Mouse (Mus musculus) liver, embryonic 12.5 days (tissue): ENCODE data around the gene Pbld1. TPM values are rescaled to one million over a fixed set of nuclear protein-coding genes. Genes with fewer than 3 reads are reported as not detected.

Source experiments
- ATAC-seq: fragments of 200-750 bp; cut with Nextera tagmentation; 2 replicates; pipeline ENCODE4 v1.8.0; 2017; ENCODE audit warnings: moderate number of reproducible peaks, mild to moderate bottlenecking, moderate library complexity
- H3K27ac ChIP-seq: fragments of 300-500 bp; sonication (generic); 2 replicates; pipeline ENCODE4 v1.5.1; 2016; ENCODE audit warnings: mild to moderate bottlenecking
- H3K27me3 ChIP-seq: fragments of 300-500 bp; sonication (generic); replicated peaks from 2 replicates; pipeline ENCODE4 v1.6.1; 2016; ENCODE audit warnings: mild to moderate bottlenecking, moderate library complexity
- H3K36me3 ChIP-seq: fragments of 300-500 bp; sonication (generic); 2 replicates; pipeline ENCODE4 v1.6.1; 2016; ENCODE audit warnings: mild to moderate bottlenecking, moderate library complexity
- H3K4me1 ChIP-seq: fragments of 300-500 bp; sonication (generic); 2 replicates; pipeline ENCODE4 v1.6.1; 2016
- H3K4me2 ChIP-seq: fragments of 300-500 bp; sonication (generic); 2 replicates; pipeline ENCODE4 v1.6.1; 2016; ENCODE audit warnings: mild to moderate bottlenecking, moderate library complexity
- H3K4me3 ChIP-seq: fragments of 300-500 bp; sonication (generic); 2 replicates; pipeline ENCODE4 v1.5.1; 2016; ENCODE audit warnings: mild to moderate bottlenecking, moderate library complexity
- H3K9ac ChIP-seq: fragments of 300-500 bp; sonication (generic); 2 replicates; pipeline ENCODE4 v1.6.1; 2016; ENCODE audit warnings: mild to moderate bottlenecking, moderate library complexity
- H3K9me3 ChIP-seq: fragments of 300-500 bp; sonication (generic); replicated peaks from 2 replicates; pipeline ENCODE4 v1.6.1; 2016; ENCODE audit warnings: mild to moderate bottlenecking, moderate library complexity
- WGBS: fragments of 180-500 bp; shearing (Covaris S2); methylation state at CpG from one replicate; pipeline ENCODE4 v1.1.7; 2016; ENCODE audit not compliant: insufficient replicate concordance; 5-methylcytosine and 5-hydroxymethylcytosine counted together
- polyA plus RNA-seq: library from polyadenylated mRNA; unstranded; fragments of >200 nt; fragmentation: Nextera tagmentation; extraction: Ambion mirVana; gene quantifications from 2 replicates; pipeline ENCODE4 v1.2.1, GENCODE M21; 2016

Pbld1 gene
- 1.7 and 2.2 TPM in 2 replicates for polyA plus RNA-seq

DNA sequence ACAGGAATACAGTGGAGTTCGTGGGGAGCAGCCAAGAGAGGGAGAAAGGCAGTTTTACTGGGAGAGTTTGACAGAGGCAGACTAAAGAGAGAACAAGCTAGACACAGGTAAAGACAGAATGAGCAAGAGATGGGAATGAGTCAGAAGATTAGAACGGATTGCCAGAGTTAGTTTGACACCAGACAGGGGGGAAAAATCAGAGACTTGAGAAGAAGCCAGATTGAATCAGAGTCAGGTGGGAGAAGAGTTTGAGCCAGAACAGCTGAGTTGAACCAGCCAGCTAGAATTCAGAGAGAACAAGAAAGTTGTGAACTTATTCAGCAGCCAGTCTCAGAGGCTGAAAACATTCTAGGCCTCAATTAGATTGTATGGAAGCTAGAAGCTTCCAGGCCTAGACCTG is at the start of gene Pbld1:
Gene Pbld1 (plus strand): TSS at position 301 of the 400 bp plus-strand sequence.
- Histone ChIP-seq H3K9ac (no peak within 1 kb of the TSS), H3K36me3 (no peaks in the 10 kb centered on the region), H3K4me1 (no peaks in the 10 kb centered on the region), H3K9me3 (no peaks in the 10 kb centered on the region), H3K4me2 (no peak within 1 kb of the TSS), H3K27ac (no peak within 1 kb of the TSS), H3K4me3 (no peak within 1 kb of the TSS), H3K27me3 (peaks cover 17% of the 10 kb centered on the region; the same call in 1 of the 2 replicates)
- WGBS, result 44% methylated on average over 2 of the region's 2 CpGs
- no peak for ATAC-seq

DNA sequence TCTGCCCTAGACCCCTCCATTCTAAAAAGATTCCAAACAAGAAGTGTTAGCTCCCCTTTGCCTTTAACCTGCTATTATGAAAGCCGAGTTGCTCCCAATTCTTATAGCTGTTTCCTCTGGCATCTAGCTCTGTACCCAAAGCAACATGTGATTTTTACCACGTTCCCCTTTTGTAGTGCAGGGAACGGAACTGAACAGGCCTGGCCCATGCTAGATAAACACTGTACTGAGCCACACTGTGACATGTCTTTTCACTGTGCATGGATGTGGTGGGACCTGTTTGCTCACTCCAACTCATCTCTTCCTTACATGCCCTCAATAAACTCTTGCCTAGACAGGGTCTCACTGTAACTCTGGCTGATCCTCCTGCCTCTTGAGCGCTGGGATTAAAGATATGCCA is 49.7 kb upstream of the Pbld1 start:
- Histone ChIP-seq H3K9ac (no peak overlapping the region), H3K4me1 (peaks cover 25% of the 10 kb centered on the region), H3K27me3 (no peaks in the 10 kb centered on the region), H3K36me3 (peaks cover 80% of the 10 kb centered on the region), H3K4me3 (no peak overlapping the region), H3K4me2 (no peak overlapping the region), H3K27ac (no peak overlapping the region), H3K9me3 (no peaks in the 10 kb centered on the region)
- 39% methylated on average over 4 of the region's 4 CpGs for WGBS
- peak; percentile 58 for ATAC-seq

DNA sequence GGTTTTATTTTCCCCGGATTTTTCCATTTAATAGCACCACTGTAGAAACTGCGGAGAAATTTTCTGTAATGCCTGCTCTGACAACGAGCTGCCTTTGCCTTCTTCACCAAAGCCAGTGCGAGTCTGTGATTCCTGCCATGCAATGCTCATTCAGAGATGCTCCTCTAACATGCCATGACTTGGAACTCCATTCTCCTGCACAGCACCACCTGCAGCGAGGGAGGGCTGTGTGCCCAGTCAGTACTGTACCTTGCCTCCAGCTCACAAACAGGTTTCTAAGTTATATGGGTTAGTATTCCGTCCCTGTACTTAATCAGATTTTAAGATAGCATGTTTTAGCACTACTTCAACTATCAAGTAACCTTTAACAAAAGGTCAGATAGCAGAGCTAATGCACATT is 48.4 kb upstream of the Pbld1 start:
- WGBS, result 84% methylated on average over 6 of the region's 6 CpGs
- no peak overlapping the region for H3K27ac ChIP-seq
- H3K27me3 ChIP-seq, result no peaks in the 10 kb centered on the region
- H3K9ac ChIP-seq, result no peak overlapping the region
- H3K9me3 ChIP-seq, result no peaks in the 10 kb centered on the region
- no peak overlapping the region for H3K4me2 ChIP-seq
- H3K4me1 ChIP-seq, result peaks cover 25% of the 10 kb centered on the region
- peaks cover 87% of the 10 kb centered on the region for H3K36me3 ChIP-seq
- no peak for ATAC-seq
- H3K4me3 ChIP-seq, result no peak overlapping the region

DNA sequence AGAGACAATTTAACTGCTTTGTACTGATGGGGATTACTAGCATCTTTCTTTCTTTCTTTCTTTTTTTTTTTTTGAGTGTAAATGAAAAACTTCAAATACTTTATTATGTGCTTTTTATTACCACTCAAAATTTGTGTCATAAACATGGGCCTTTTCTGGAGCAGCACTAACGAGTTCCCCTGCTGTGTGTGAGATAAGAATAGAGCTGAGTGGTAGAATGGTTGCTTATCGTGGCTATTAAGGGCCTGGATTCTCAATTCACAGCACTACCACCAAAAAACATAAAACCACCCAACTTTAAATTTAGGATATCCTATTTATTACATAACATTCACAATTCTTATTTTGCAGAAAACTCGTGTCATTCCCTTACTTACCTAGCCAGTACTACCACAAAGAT is 46.5 kb upstream of the Pbld1 start:
- Histone ChIP-seq H3K9me3 (no peaks in the 10 kb centered on the region), H3K27ac (no peak overlapping the region), H3K36me3 (peaks cover 86% of the 10 kb centered on the region), H3K4me3 (no peak overlapping the region), H3K4me2 (no peak overlapping the region), H3K4me1 (peaks cover 25% of the 10 kb centered on the region), H3K9ac (no peak overlapping the region), H3K27me3 (no peaks in the 10 kb centered on the region)
- WGBS, result 36% methylated on average over 3 of the region's 3 CpGs
- no peak for ATAC-seq

DNA sequence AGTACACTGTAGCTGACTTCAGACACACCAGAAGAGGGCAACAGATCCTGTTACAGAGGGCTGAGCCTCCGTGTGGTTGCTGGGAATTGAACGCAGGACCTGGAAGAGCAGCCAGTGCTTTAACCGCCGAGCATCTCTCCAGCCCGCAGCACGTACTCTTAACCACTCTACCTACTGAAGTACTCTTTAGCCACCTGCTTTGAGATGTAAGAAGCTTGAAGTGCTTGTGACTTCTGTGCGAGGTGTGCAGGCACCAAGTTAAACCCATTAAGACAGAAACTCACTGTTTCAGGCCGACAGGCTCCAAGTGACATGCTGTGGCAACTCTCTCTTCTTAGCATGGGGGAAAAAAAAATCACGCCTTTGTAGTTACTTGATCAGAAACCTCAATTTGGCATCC is 45.8 kb upstream of the Pbld1 start:
- ATAC-seq, result no peak
- H3K27me3 ChIP-seq, result no peaks in the 10 kb centered on the region
- H3K4me3 ChIP-seq, result no peak overlapping the region
- H3K4me1 ChIP-seq, result peaks cover 25% of the 10 kb centered on the region
- no peak overlapping the region for H3K27ac ChIP-seq
- H3K9me3 ChIP-seq, result no peaks in the 10 kb centered on the region
- WGBS, result 88% methylated on average over 9 of the region's 9 CpGs
- H3K4me2 ChIP-seq, result no peak overlapping the region
- H3K9ac ChIP-seq, result no peak overlapping the region
- H3K36me3 ChIP-seq, result peaks cover 86% of the 10 kb centered on the region

DNA sequence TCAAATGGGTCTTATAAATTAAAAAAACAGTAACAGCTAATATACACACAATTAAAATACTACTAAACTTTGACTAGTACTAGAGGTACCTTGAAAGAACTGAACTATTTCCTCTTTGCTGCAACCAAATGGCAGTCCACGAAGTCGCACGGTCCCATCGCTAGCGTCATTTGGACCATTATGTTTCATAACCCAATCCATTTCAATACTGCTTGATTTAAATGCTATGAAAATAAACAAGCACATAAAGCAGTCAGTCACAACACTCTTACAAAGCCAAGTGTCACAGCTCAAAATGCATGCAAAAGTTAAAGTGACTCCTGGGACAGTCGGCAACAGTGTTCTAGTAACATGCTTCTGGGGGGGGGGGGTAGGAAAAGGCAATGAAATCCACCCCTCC is 40.7 kb upstream of the Pbld1 start:
- Histone ChIP-seq H3K27me3 (no peaks in the 10 kb centered on the region), H3K27ac (no peak overlapping the region), H3K4me1 (peaks cover 29% of the 10 kb centered on the region), H3K9ac (no peak overlapping the region), H3K4me2 (no peak overlapping the region), H3K36me3 (peaks cover 41% of the 10 kb centered on the region), H3K4me3 (no peak overlapping the region), H3K9me3 (no peaks in the 10 kb centered on the region)
- no peak for ATAC-seq
- 92% methylated on average over 6 of the region's 6 CpGs for WGBS

DNA sequence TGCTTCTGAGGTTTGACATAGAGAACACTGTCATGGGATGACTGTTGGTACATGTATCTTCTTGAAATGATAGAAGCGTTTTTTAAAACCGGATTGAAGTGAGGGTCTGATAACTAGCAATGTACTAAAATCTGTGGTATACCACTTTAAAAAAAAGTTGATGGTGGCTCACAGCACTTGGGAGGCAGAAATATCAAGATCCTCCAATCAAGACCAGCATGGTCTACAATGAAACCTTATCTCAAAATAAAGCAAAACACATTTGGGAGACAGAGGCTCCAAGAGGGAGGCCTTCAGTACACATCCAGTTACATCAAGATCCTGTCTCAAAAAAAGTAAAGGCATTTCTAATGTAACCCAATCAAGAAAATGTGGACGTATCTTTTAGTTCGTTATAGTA is 38.3 kb upstream of the Pbld1 start:
- H3K9me3 ChIP-seq, result no peaks in the 10 kb centered on the region
- no peaks in the 10 kb centered on the region for H3K27me3 ChIP-seq
- peak overlapping the region; percentile 95 for H3K4me3 ChIP-seq
- H3K9ac ChIP-seq, result peak overlapping the region; percentile 98; the same call in 1 of the 2 replicates
- H3K4me2 ChIP-seq, result peak overlapping the region; percentile 88
- ATAC-seq, result no peak
- H3K36me3 ChIP-seq, result peaks cover 17% of the 10 kb centered on the region
- WGBS, result 25% methylated on average over 4 of the region's 4 CpGs
- H3K27ac ChIP-seq, result no peak overlapping the region
- peaks cover 44% of the 10 kb centered on the region for H3K4me1 ChIP-seq

DNA sequence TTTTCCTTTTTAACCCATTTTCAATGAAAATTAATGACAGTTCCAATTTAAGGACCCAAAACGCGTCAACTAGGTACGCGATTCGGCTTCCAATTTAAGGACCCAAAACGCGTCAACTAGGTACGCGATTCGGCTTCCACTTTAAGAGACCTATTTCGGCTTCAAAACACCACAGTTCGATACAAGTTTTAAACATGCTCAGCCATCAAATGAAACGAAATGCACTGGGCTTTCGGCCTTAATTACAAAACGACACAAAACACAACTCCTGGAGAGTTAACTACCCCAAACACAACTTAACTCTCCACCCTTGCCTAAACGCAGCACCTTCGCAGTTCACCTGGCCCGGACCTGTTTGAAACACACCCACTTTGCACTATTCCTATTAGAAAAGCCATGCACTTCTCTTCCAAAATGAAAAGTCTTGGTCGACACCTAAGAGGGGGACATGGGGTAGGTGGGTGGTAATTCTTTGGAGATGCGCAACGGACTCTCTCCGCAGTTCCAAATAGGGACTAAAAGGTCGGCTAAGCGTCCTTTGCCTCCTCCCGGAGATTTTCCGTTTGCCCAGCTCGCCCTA is 37.3 kb upstream of the Pbld1 start:
- peak overlapping the region; percentile 98 for H3K9ac ChIP-seq
- peak overlapping the region; percentile 99 for H3K27ac ChIP-seq
- peaks cover 8% of the 10 kb centered on the region for H3K36me3 ChIP-seq
- WGBS, result 1% methylated on average over 27 of the region's 27 CpGs
- H3K9me3 ChIP-seq, result no peaks in the 10 kb centered on the region
- peak overlapping the region; percentile 88 for H3K4me2 ChIP-seq
- peaks cover 44% of the 10 kb centered on the region for H3K4me1 ChIP-seq
- H3K27me3 ChIP-seq, result no peaks in the 10 kb centered on the region
- no peak for ATAC-seq
- peak overlapping the region; percentile 95 for H3K4me3 ChIP-seq

DNA sequence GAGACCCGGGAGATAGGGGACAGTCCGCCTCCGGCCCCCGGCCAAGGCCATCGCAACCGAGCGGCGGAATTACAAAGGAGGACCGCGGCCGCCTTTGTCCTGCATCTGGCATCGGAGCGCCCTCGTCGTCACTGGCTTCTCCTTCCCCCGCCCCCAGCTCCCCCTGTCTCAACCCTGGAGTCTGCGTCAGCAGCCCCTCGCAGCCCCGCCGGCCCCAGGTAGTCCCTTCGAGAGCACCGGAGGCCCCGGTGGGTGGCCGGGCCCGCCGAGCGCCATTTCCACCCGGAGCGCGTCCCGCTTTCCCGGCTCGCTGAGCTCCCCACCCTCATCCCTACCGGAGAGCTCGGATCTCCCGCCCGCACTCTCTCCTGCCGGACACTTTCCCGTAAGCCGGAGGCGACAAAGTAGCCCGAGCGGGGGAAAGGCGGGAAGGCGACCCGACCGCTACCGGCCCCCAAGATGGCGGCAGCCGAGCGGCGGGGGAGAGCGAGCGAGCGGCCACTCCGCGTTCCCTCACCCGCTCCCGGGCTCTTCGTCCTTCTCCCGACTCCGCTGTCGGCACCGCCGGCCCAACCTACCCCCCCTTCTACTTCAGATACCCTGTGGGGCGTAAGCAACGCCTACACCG is 36.7 kb upstream of the Pbld1 start:
- Histone ChIP-seq H3K4me2 (peak overlapping the region; percentile 88), H3K9ac (peak overlapping the region; percentile 98), H3K9me3 (no peaks in the 10 kb centered on the region), H3K4me3 (peak overlapping the region; percentile 95), H3K27me3 (no peaks in the 10 kb centered on the region), H3K36me3 (peaks cover 4% of the 10 kb centered on the region; the same call in 1 of the 2 replicates), H3K4me1 (peaks cover 44% of the 10 kb centered on the region), H3K27ac (peak overlapping the region; percentile 99)
- WGBS, result 2% methylated on average over 67 of the region's 68 CpGs
- peak; percentile 10 for ATAC-seq

DNA sequence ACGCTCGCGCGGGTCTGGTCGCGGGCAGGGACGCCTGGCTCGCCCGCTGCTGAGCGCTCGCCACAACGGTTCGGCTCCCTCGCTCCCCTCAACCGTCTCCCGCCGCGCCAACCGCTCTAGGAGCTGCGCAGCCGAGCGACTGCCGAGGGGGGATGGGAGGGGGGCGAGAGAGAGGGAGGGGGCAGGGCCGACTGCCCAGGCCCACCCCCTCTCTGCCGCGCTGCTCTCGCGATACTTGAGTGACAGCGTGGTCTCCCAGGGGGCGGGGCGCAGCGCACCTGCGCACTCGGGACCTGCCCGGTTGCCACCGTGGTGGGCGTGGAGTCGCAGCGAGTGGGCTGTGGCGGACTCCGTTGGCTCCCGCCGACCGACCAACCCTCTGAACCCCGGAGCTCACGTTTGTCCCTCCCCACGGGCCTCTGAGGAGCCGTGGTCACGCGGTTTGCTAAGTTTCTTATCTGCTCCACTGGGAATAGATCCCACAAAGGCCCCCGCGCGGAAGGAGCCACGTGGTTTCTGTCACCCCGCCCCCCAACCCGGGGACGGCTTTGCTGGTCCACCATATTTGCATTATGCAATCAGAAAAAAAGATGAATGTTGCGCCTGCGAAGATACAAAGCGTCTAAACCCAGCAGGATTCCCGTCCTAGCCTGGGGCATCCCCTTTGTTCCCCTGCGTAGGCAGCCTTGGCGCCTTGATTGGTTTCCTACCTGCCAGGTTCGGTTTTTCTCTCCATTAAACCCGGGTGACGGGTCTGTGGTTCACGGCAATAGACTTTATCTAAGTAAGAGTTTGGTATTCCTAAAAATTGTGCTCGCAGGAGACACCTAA is 36.0 kb upstream of the Pbld1 start, which contains the start of the genes Hnrnph3 and Pbld2:
Gene Hnrnph3 (minus strand): TSS at position 469 of the 831 bp plus-strand sequence.
Gene Pbld2 (plus strand): TSS at position 567 of the 831 bp plus-strand sequence.
- peak within 1 kb of the TSS; percentile 88 for H3K4me2 ChIP-seq
- no peaks in the 10 kb centered on the region for H3K9me3 ChIP-seq
- H3K27me3 ChIP-seq, result no peaks in the 10 kb centered on the region
- peak within 1 kb of the TSS; percentile 98 for H3K9ac ChIP-seq
- ATAC-seq, result peak; percentile 92
- under 1% methylated on average over 67 of the region's 69 CpGs for WGBS
- peaks cover 44% of the 10 kb centered on the region for H3K4me1 ChIP-seq
- no peaks in the 10 kb centered on the region; the same call in 1 of the 2 replicates for H3K36me3 ChIP-seq
- peak within 1 kb of the TSS; percentile 95 for H3K4me3 ChIP-seq
- peak within 1 kb of the TSS; percentile 99 for H3K27ac ChIP-seq

DNA sequence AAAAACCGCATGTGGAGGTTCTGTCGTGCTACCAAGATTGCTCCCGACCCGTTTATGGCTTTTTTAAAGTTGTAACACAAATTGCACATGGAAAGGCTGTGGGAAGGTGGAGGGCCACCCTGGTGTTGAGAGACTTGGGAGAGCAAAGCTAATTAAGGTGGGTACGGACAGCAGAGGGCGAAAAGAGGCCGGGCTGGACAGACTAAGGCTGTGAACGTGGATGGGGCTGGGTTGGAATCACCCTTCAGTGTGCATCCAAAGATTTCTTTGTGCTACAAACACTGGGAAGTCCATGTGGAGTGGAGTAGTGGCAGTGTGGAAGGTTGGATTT is 35.4 kb upstream of the Pbld1 start:
- peak overlapping the region; percentile 88 for H3K4me2 ChIP-seq
- H3K9ac ChIP-seq, result peak overlapping the region; percentile 98
- WGBS, result 0% methylated on average over 8 of the region's 8 CpGs
- no peaks in the 10 kb centered on the region for H3K9me3 ChIP-seq
- H3K4me3 ChIP-seq, result peak overlapping the region; percentile 95
- H3K4me1 ChIP-seq, result peaks cover 40% of the 10 kb centered on the region
- no peaks in the 10 kb centered on the region for H3K36me3 ChIP-seq
- H3K27ac ChIP-seq, result peak overlapping the region; percentile 99
- H3K27me3 ChIP-seq, result no peaks in the 10 kb centered on the region
- ATAC-seq, result peak; percentile 32; the same call in 1 of the 2 replicates

DNA sequence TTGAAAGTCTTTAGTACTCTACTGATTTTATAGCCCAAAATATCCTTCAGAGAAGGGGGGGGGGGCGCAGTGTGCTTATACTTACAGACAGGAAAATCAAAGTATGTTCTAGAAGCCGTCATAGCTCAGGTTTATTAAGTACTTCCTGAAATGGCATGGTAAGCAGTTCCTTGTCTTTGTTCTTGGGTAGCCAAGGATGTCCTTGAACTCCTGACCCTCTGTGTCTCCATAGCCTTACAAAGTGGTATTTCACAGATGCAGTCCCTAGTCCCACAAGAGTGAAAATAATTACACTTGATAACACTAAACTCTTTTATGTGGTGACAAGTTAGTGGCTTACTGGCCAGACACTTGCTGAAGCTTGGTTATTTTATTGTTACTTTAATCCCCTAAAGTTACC is 34.9 kb upstream of the Pbld1 start:
- no peaks in the 10 kb centered on the region for H3K27me3 ChIP-seq
- H3K9ac ChIP-seq, result 0 out of 2 replicates have a peak overlapping the region, but pooled peaks have one; percentile 98
- H3K27ac ChIP-seq, result peak overlapping the region; percentile 99
- H3K4me1 ChIP-seq, result peaks cover 40% of the 10 kb centered on the region
- H3K9me3 ChIP-seq, result no peaks in the 10 kb centered on the region
- H3K4me2 ChIP-seq, result peak overlapping the region; percentile 88
- H3K4me3 ChIP-seq, result peak overlapping the region; percentile 95
- 54% methylated on average over 2 of the region's 2 CpGs for WGBS
- no peak for ATAC-seq
- H3K36me3 ChIP-seq, result no peaks in the 10 kb centered on the region
